Mouse (Mus musculus): ENCODE data around the gene Paqr6.
A peak's percentile ranks its signal among the peaks of the same experiment; 100 is the strongest.

Gene Paqr6

GRCm38 (mm10) chr3:88409741-88410644, 45.6 kb downstream of the Paqr6 start, which contains the start of gene Pmf1:
Gene Pmf1 (minus strand): TSS chr3:88410331.
- peak; percentile 93 to 95 for DNase-seq (ENCODE audit: low spot score in 2 of 2)

- DNase-seq (ENCODE audit: low spot score in 2 of 2), result peak in 1 of 2 experiments; percentile 37
Measured at GRCm38 (mm10) chr3:88410645-88411031, 46.3 kb downstream of the Paqr6 start.

- DNase-seq (ENCODE audit: low spot score in 2 of 2), result peak in 1 of 2 experiments; percentile 80
Measured at GRCm38 (mm10) chr3:88411681-88412080, 47.3 kb downstream of the Paqr6 start.

GRCm38 (mm10) chr3:88412636-88413035, 48.3 kb downstream of the Paqr6 start:
- no peak for DNase-seq (ENCODE audit: low spot score in 2 of 2)

- no peak for DNase-seq (ENCODE audit: low spot score in 2 of 2)
Measured at GRCm38 (mm10) chr3:88415668-88416067, 51.3 kb downstream of the Paqr6 start.

- no peak for DNase-seq (ENCODE audit: low spot score in 2 of 2)
Measured at GRCm38 (mm10) chr3:88418016-88418415, 53.6 kb downstream of the Paqr6 start.
